Mouse (Mus musculus) liver, postnatal 0 days (tissue): ENCODE measurements at regions not wholly inside any gene's neighbourhood (a gene's known extent, or its start where the extent isn't known, plus 50 kb on each side); places are given as distances from the start of the nearest gene placed in this dataset.
A peak's percentile ranks its signal among the peaks of the same experiment; 100 is the strongest.

Experiments used
- ATAC-seq: fragments of 200-750 bp; cut with Nextera tagmentation; 2 replicates; pipeline ENCODE4 v1.8.0; 2017; ENCODE audit warnings: mild to moderate bottlenecking, moderate library complexity
- DNase-seq: peaks from one replicate; pipeline ENCODE4 v3.0.0-alpha.2; 2016
- H3K27ac ChIP-seq: fragments of 300-500 bp; sonication (generic); 2 replicates; pipeline ENCODE4 v1.5.1; 2014; ENCODE audit warnings: antibody characterized with exemption, moderate library complexity, mild to moderate bottlenecking, low read depth
- H3K27me3 ChIP-seq: fragments of 300-500 bp; sonication (generic); 2 replicates; pipeline ENCODE4 v1.6.1; 2014; ENCODE audit warnings: low read length, control low read depth, mixed read lengths; ENCODE audit not compliant: insufficient read depth
- H3K36me3 ChIP-seq: fragments of 300-500 bp; sonication (generic); replicated peaks from 2 replicates; pipeline ENCODE4 v1.6.1; 2014; ENCODE audit warnings: mild to moderate bottlenecking, control low read depth, low read length, moderate library complexity, mixed read lengths; ENCODE audit not compliant: insufficient read depth
- H3K4me1 ChIP-seq: fragments of 300-500 bp; sonication (generic); 2 replicates; pipeline ENCODE4 v1.6.1; 2014; ENCODE audit warnings: antibody characterized with exemption, mild to moderate bottlenecking, control low read depth; ENCODE audit not compliant: insufficient read depth
- H3K4me2 ChIP-seq: fragments of 300-500 bp; sonication (generic); 2 replicates; pipeline ENCODE4 v1.6.1; 2014; ENCODE audit warnings: low read depth, mild to moderate bottlenecking, low read length, moderate library complexity, mixed read lengths
- H3K4me3 ChIP-seq: fragments of 300-500 bp; sonication (generic); 2 replicates; pipeline ENCODE4 v1.5.1; 2014; ENCODE audit warnings: low read depth, low read length
- H3K9ac ChIP-seq: fragments of 300-500 bp; sonication (generic); replicated peaks from 2 replicates; pipeline ENCODE4 v1.6.1; 2014; ENCODE audit warnings: mild to moderate bottlenecking, moderate library complexity
- H3K9me3 ChIP-seq: fragments of 300-500 bp; sonication (generic); 2 replicates; pipeline ENCODE4 v1.6.1; 2016; ENCODE audit warnings: mild to moderate bottlenecking, control low read depth, low read length, mixed read lengths
- CTCF ChIP-seq: sonication (generic); IDR thresholded peaks from 2 replicates; pipeline ENCODE4 v1.5.1; 2016; ENCODE audit warnings: antibody characterized with exemption, low read depth
- EP300 ChIP-seq: IDR thresholded peaks from 2 replicates; pipeline ENCODE4 v1.6.1; 2016; ENCODE audit warnings: antibody characterized with exemption, low read depth, mild to moderate bottlenecking
- WGBS: fragments of 180-500 bp; shearing (Covaris S2); extraction: QIAGEN DNeasy Blood & Tissue Kit; methylation state at CpG from one replicate; pipeline ENCODE4 v1.1.7; 2014; ENCODE audit not compliant: insufficient replicate concordance; 5-methylcytosine and 5-hydroxymethylcytosine counted together

DNA sequence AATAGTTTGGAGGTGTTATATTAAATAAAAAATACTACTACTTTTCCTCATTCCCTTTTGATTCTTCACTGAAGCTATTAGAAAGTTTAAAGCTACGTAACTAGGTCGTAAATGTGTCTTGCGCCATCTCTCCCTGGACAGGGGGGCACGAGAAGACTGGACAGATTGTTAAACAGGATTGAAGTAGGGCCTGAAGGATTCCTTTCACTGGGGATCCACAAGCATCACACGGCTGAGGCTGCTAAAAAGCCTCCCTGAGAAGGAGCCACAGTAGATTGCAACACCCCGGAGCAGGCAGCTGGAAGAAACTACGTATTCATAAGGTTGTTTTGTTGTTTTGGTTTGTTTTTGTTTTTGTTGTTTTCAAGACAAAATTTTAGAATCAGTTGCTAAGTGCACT is 158.7 kb downstream of the Tm2d1 start:
- TF ChIP-seq EP300 (no peak), CTCF (no peak)
- 81% methylated on average over 7 of the region's 7 CpGs for WGBS

DNA sequence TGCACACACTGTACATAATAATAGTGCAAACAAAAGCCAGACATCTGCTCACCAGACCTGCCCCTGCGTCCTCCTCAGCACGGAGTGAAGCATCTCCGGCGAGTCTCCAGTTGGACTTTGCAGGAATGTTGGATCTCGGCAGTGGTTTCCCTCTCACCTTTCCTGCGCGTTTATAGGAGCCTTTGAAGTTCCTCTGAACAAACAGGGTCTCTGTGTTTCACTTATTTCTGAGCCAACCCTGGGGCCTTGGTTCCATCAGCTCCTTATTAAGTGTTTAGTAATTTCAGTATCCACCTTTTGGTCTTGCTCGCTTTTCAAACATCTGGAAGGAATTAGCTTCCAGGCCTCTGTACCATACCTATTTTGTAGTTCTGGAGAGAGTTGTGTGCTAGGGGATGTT is 159.7 kb downstream of the Tm2d1 start:
- no peak overlapping the region for H3K27ac ChIP-seq
- no peak overlapping the region for H3K9ac ChIP-seq
- TF ChIP-seq CTCF: no peak
- no peak for TF ChIP-seq EP300
- no peak overlapping the region for H3K4me3 ChIP-seq
- WGBS: 72% methylated on average over 8 of the region's 8 CpGs
- no peak for ATAC-seq
- DNase-seq: no peak
- H3K36me3 ChIP-seq: no peaks in the 10 kb centered on the region
- H3K4me1 ChIP-seq: no peaks in the 10 kb centered on the region
- H3K4me2 ChIP-seq: no peak overlapping the region
- H3K9me3 ChIP-seq: no peaks in the 10 kb centered on the region
- H3K27me3 ChIP-seq: no peaks in the 10 kb centered on the region

More for the DNA sequence above, 158.7 kb downstream of the Tm2d1 start:
- DNase-seq (no peak), ATAC-seq (no peak)
- no peak overlapping the region for H3K4me2 ChIP-seq
- H3K27ac ChIP-seq: no peak overlapping the region
- H3K4me3 ChIP-seq: no peak overlapping the region
- no peaks in the 10 kb centered on the region for H3K27me3 ChIP-seq
- H3K4me1 ChIP-seq: no peaks in the 10 kb centered on the region
- H3K9ac ChIP-seq: no peak overlapping the region
- H3K36me3 ChIP-seq: no peaks in the 10 kb centered on the region
- H3K9me3 ChIP-seq: no peaks in the 10 kb centered on the region

- Histone ChIP-seq H3K4me3 (no peak overlapping the region), H3K9me3 (no peaks in the 10 kb centered on the region), H3K27me3 (no peaks in the 10 kb centered on the region), H3K27ac (no peak overlapping the region), H3K4me2 (no peak overlapping the region), H3K9ac (no peak overlapping the region), H3K4me1 (no peaks in the 10 kb centered on the region), H3K36me3 (no peaks in the 10 kb centered on the region)
- ATAC-seq: no peak
- DNase-seq: no peak
- WGBS: 71% methylated on average over 4 of the region's 4 CpGs
- no peak for TF ChIP-seq CTCF
Observed at GRCm38 (mm10) chr4:98221566-98221965, 161.5 kb downstream of the Tm2d1 start.

GRCm38 (mm10) chr4:98215218-98215617 is 167.9 kb downstream of the Tm2d1 start:
- DNase-seq (peak; percentile 72), ATAC-seq (peak; percentile 90)
- Histone ChIP-seq H3K27me3 (no peaks in the 10 kb centered on the region), H3K36me3 (no peaks in the 10 kb centered on the region), H3K9me3 (no peaks in the 10 kb centered on the region), H3K4me2 (no peak overlapping the region), H3K4me3 (no peak overlapping the region), H3K9ac (no peak overlapping the region), H3K4me1 (peaks cover 2% of the 10 kb centered on the region; the same call in 1 of the 2 replicates), H3K27ac (no peak overlapping the region)
- no peak for TF ChIP-seq EP300
- no peak for TF ChIP-seq CTCF
- WGBS: 68% methylated on average over 5 of the region's 5 CpGs

- Histone ChIP-seq H3K27me3 (no peaks in the 10 kb centered on the region), H3K36me3 (no peaks in the 10 kb centered on the region), H3K9me3 (no peaks in the 10 kb centered on the region), H3K4me3 (no peak overlapping the region), H3K27ac (no peak overlapping the region), H3K9ac (no peak overlapping the region), H3K4me2 (no peak overlapping the region), H3K4me1 (no peaks in the 10 kb centered on the region)
- no peak for DNase-seq
- no peak for TF ChIP-seq EP300
- TF ChIP-seq CTCF: no peak
- ATAC-seq: no peak
- WGBS: 84% methylated on average over 8 of the region's 8 CpGs
Observed at GRCm38 (mm10) chr4:98207446-98207845, 175.7 kb downstream of the Tm2d1 start.

- TF ChIP-seq EP300 (no peak), CTCF (peak; percentile 43)
- Histone ChIP-seq H3K4me2 (no peak overlapping the region), H3K4me3 (no peak overlapping the region), H3K36me3 (no peaks in the 10 kb centered on the region), H3K27me3 (no peaks in the 10 kb centered on the region), H3K27ac (no peak overlapping the region), H3K9ac (no peak overlapping the region), H3K9me3 (no peaks in the 10 kb centered on the region), H3K4me1 (peaks cover 4% of the 10 kb centered on the region)
- ATAC-seq (no peak), DNase-seq (no peak)
- WGBS: 37% methylated on average over 6 of the region's 6 CpGs
Observed at GRCm38 (mm10) chr4:98206245-98206970, 176.7 kb downstream of the Tm2d1 start.
